14 mouse cellular contexts compared by ENCODE assay signal in the genomic region with DNA sequence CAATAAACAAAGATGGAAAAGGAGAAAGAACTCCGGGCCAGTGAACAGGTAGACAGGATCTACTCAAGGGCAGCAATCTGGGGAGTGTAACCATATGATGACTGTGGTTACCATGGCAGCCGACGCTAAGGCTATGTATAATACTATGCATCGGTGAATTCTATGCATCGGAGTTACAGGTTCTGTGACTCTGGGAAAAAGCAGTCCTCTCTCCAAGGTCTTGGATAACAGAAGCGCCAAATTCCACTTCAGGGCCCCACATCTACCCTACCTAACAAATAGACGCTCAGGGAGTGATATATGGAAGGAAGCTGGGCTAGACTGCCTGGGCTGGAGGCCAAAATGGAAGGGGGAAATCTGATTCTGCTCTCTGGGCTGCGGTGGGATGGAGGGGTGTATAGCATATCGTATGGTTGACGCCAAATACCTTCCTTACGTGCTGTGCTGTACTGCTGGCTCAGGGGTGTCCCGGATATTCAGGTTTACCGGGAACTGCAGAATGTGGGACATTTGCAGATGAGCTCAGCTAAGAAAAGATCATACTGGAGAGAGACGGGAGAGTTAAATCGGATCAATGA. TPM values are rescaled to one million over a fixed set of nuclear protein-coding genes. Genes with fewer than 3 reads are reported as not detected.
DNase-seq lines count a peak whose midpoint lies in the region; ATAC-seq and TF ChIP-seq lines count a peak whose summit lies in the region.
"Had no signal": no experiment of that assay in that cellular context is flagged by ENCODE, and none has a peak within 500 bp of the region (broad histone marks: within the 10 kb centered on the region; RNA-seq: fewer than 3 reads in every experiment).

No protein-coding gene starts in this region.

- no peak overlapping the region for H3K9ac ChIP-seq in heart, embryonic 13.5 days
- no peak overlapping the region for H3K9ac ChIP-seq in lung, embryonic 14.5 days
- H3K9ac ChIP-seq in embryonic facial prominence, embryonic 14.5 days (ENCODE audit: low read depth, low read length): no peak overlapping the region
- no peak overlapping the region for H3K9ac ChIP-seq in midbrain, postnatal 0 days (replicated peaks; ENCODE audit: low read length, poor library complexity, severe bottlenecking)
- H3K9ac ChIP-seq: lung, embryonic 15.5 days had no signal

- H3K4me2 ChIP-seq in heart, embryonic 13.5 days: peak overlapping the region; percentile 24; the same call in 1 of the 2 replicates
- H3K4me2 ChIP-seq in lung, embryonic 14.5 days: no peak overlapping the region
- H3K4me2 ChIP-seq in embryonic facial prominence, embryonic 14.5 days (ENCODE audit: low read depth, low read length): peak overlapping the region; percentile 41
- H3K4me2 ChIP-seq in midbrain, postnatal 0 days (ENCODE audit: low read depth, low read length, poor library complexity, severe bottlenecking): no peak overlapping the region
- H3K4me2 ChIP-seq: lung, embryonic 15.5 days had no signal

- H3K36me3 ChIP-seq in heart, embryonic 13.5 days: no peaks in the 10 kb centered on the region
- no peaks in the 10 kb centered on the region for H3K36me3 ChIP-seq in heart, embryonic 10.5 days
- H3K36me3 ChIP-seq in lung, embryonic 14.5 days (ENCODE audit: insufficient read depth): no peaks in the 10 kb centered on the region
- no peaks in the 10 kb centered on the region for H3K36me3 ChIP-seq in embryonic facial prominence, embryonic 14.5 days (ENCODE audit: control insufficient read depth, insufficient read depth, low read length)
- H3K36me3 ChIP-seq in midbrain, postnatal 0 days (ENCODE audit: insufficient read depth, low read length): no peaks in the 10 kb centered on the region
- H3K36me3 ChIP-seq: hindbrain, embryonic 10.5 days; lung, embryonic 15.5 days had no signal

- DNase-seq in heart, embryonic 10.5 days (ENCODE audit: low spot score): no peak
- DNase-seq in lung, embryonic 14.5 days: peak; percentile 69
- DNase-seq in lung, adult 18-20 months: no peak
- peak; percentile 90 for DNase-seq in embryonic facial prominence, embryonic 14.5 days (ENCODE audit: low spot score)
- peak; percentile 44 for DNase-seq in midbrain, postnatal 0 days (ENCODE audit: low spot score)
- DNase-seq in lung, postnatal 4 days: no peak
- no peak for DNase-seq in urinary bladder, postnatal 4 days (ENCODE audit: low spot score in 2 of 2)
- DNase-seq: cerebellum, postnatal 36 days had no signal

- peaks cover 20% of the 10 kb centered on the region for H3K4me1 ChIP-seq in heart, embryonic 13.5 days
- H3K4me1 ChIP-seq in heart, embryonic 10.5 days: peaks cover 16% of the 10 kb centered on the region
- peaks cover 5% of the 10 kb centered on the region; the same call in 1 of the 2 replicates for H3K4me1 ChIP-seq in lung, embryonic 14.5 days (ENCODE audit: insufficient read depth)
- peaks cover 13% of the 10 kb centered on the region for H3K4me1 ChIP-seq in embryonic facial prominence, embryonic 14.5 days (ENCODE audit: control insufficient read depth, insufficient read depth, low read length)
- H3K4me1 ChIP-seq in midbrain, postnatal 0 days (ENCODE audit: insufficient read depth, low read length): peaks cover 23% of the 10 kb centered on the region; the same call in 1 of the 2 replicates

- ATAC-seq in heart, embryonic 13.5 days (ENCODE audit: extremely low read depth, insufficient number of reproducible peaks, low FRiP score, low TSS enrichment): no peak
- peak; percentile 62 for ATAC-seq in lung, embryonic 14.5 days (ENCODE audit: insufficient read depth)
- peak; percentile 90 for ATAC-seq in embryonic facial prominence, embryonic 14.5 days (ENCODE audit: low read depth)
- ATAC-seq in midbrain, postnatal 0 days (ENCODE audit: low FRiP score): no peak

- no peak overlapping the region for H3K4me3 ChIP-seq in heart, embryonic 13.5 days
- H3K4me3 ChIP-seq in heart, embryonic 10.5 days: no peak overlapping the region
- no peak overlapping the region for H3K4me3 ChIP-seq in lung, embryonic 14.5 days (ENCODE audit: low read depth, low read length)
- H3K4me3 ChIP-seq in embryonic facial prominence, embryonic 14.5 days (ENCODE audit: low read depth, low read length): no peak overlapping the region
- H3K4me3 ChIP-seq in midbrain, postnatal 0 days (ENCODE audit: low read depth, low read length): no peak overlapping the region
- H3K4me3 ChIP-seq: hindbrain, embryonic 10.5 days; layer of hippocampus, adult 2 months; lung, embryonic 15.5 days had no signal

- no peaks in the 10 kb centered on the region for H3K9me3 ChIP-seq in heart, embryonic 13.5 days
- H3K9me3 ChIP-seq in heart, embryonic 10.5 days: no peaks in the 10 kb centered on the region
- no peaks in the 10 kb centered on the region for H3K9me3 ChIP-seq in lung, embryonic 14.5 days (ENCODE audit: low read depth, low read length)
- H3K9me3 ChIP-seq in embryonic facial prominence, embryonic 14.5 days (ENCODE audit: control insufficient read depth, low read length): no peaks in the 10 kb centered on the region
- no peaks in the 10 kb centered on the region for H3K9me3 ChIP-seq in midbrain, postnatal 0 days (ENCODE audit: low read length)
- H3K9me3 ChIP-seq: hindbrain, embryonic 10.5 days; lung, embryonic 15.5 days had no signal

- no peak for TF ChIP-seq CTCF in lung, embryonic 14.5 days (IDR thresholded peaks at IDR 0.05; ENCODE audit: low read depth)
- no peak for TF ChIP-seq CTCF in midbrain, postnatal 0 days (IDR thresholded peaks at IDR 0.05)

- WGBS in heart, embryonic 13.5 days: 46% methylated on average over 15 of the region's 15 CpGs
- 72% methylated on average over 15 of the region's 15 CpGs for WGBS in heart, embryonic 10.5 days
- WGBS in lung, embryonic 14.5 days: 36% methylated on average over 15 of the region's 15 CpGs
- 32% methylated on average over 15 of the region's 15 CpGs for WGBS in embryonic facial prominence, embryonic 14.5 days
- WGBS in midbrain, postnatal 0 days: 33% methylated on average over 15 of the region's 15 CpGs

- no peak overlapping the region for H3K27ac ChIP-seq in heart, embryonic 13.5 days (replicated peaks)
- H3K27ac ChIP-seq in heart, embryonic 10.5 days: no peak overlapping the region
- no peak overlapping the region for H3K27ac ChIP-seq in lung, embryonic 14.5 days (ENCODE audit: low read depth)
- H3K27ac ChIP-seq in embryonic facial prominence, embryonic 14.5 days (replicated peaks; ENCODE audit: low read depth, low read length): no peak overlapping the region
- H3K27ac ChIP-seq in midbrain, postnatal 0 days (ENCODE audit: low read depth, low read length): peak overlapping the region; percentile 49; the same call in 1 of the 2 replicates
- H3K27ac ChIP-seq: hindbrain, embryonic 10.5 days; layer of hippocampus, adult 2 months; lung, embryonic 15.5 days had no signal

- 0 out of 2 replicates have a peak, but pooled peaks cover 5% of the 10 kb centered on the region for H3K27me3 ChIP-seq in heart, embryonic 13.5 days (replicated peaks)
- H3K27me3 ChIP-seq in heart, embryonic 10.5 days (ENCODE audit: insufficient read depth, poor library complexity, severe bottlenecking): peaks cover 6% of the 10 kb centered on the region; the same call in 1 of the 2 replicates
- H3K27me3 ChIP-seq in lung, embryonic 14.5 days (ENCODE audit: insufficient read depth, low read length): no peaks in the 10 kb centered on the region
- H3K27me3 ChIP-seq in embryonic facial prominence, embryonic 14.5 days (replicated peaks; ENCODE audit: control insufficient read depth, insufficient read depth, low read length): no peaks in the 10 kb centered on the region
- no peaks in the 10 kb centered on the region for H3K27me3 ChIP-seq in midbrain, postnatal 0 days (ENCODE audit: insufficient read depth, low read length)
- H3K27me3 ChIP-seq: lung, embryonic 15.5 days had no signal

RNA-seq across cellular contexts. Expression of gene Tmem150c, which starts 37.3 kb away (rescaled TPM):
- polyA plus RNA-seq in heart, embryonic 13.5 days (2015; fragmentation: Nextera tagmentation; extraction: Ambion mirVana): 0.90 and 1.4 TPM in 2 replicates
- 1.4 and 2.3 TPM in 2 replicates for polyA plus RNA-seq in heart, embryonic 10.5 days (2016; fragmentation: Nextera tagmentation; extraction: Ambion mirVana)
- 3.3 and 5.0 TPM in 2 replicates for polyA plus RNA-seq in lung, embryonic 14.5 days (2014; fragmentation: Nextera tagmentation; extraction: Ambion mirVana)
- 5.2 and 6.5 TPM in 2 replicates for polyA plus RNA-seq in embryonic facial prominence, embryonic 14.5 days (2014; fragmentation: Nextera tagmentation; extraction: Ambion mirVana)
- 63.7 and 83.0 TPM in 2 replicates for total RNA-seq in midbrain, postnatal 0 days (2014; rRNA removed)
- polyA plus RNA-seq in midbrain, postnatal 0 days (2015; fragmentation: Nextera tagmentation; extraction: Ambion mirVana): 42.9 and 49.1 TPM in 2 replicates
- total RNA-seq: granulocyte monocyte progenitor cell, adult 5-6 weeks had no signal
- polyA plus RNA-seq: C2C12 had no signal

Comparison
In these comparisons a context has a peak if more than half of its experiments do, and no peak if none do; other contexts are left out.
1. DNase-seq: peak in lung, embryonic 14.5 days (single experiment), embryonic facial prominence, embryonic 14.5 days (single experiment) and midbrain, postnatal 0 days (single experiment); none in heart, embryonic 10.5 days (single experiment), lung, adult 18-20 months (0 of 2), lung, postnatal 4 days (0 of 2) and urinary bladder, postnatal 4 days (0 of 2).
2. ATAC-seq: peak in lung, embryonic 14.5 days (single experiment) and embryonic facial prominence, embryonic 14.5 days (single experiment); none in heart, embryonic 13.5 days (single experiment) and midbrain, postnatal 0 days (single experiment).
3. H3K4me2 ChIP-seq: peak in heart, embryonic 13.5 days (single experiment) and embryonic facial prominence, embryonic 14.5 days (single experiment); none in lung, embryonic 14.5 days (single experiment) and midbrain, postnatal 0 days (single experiment).